Mouse (Mus musculus) stomach, postnatal 0 days (tissue): ENCODE measurements at regions not wholly inside any gene's neighbourhood (a gene's known extent, or its start where the extent isn't known, plus 50 kb on each side); places are given as distances from the start of the nearest gene placed in this dataset.

Source experiments
- CTCF ChIP-seq: IDR thresholded peaks from 2 replicates; pipeline ENCODE4 v1.5.1; 2016; ENCODE audit warnings: antibody characterized with exemption, low read depth, mild to moderate bottlenecking, moderate library complexity
- EP300 ChIP-seq: optimal IDR thresholded peaks from 2 replicates; pipeline ENCODE3; 2016; ENCODE audit warnings: antibody characterized with exemption

DNA sequence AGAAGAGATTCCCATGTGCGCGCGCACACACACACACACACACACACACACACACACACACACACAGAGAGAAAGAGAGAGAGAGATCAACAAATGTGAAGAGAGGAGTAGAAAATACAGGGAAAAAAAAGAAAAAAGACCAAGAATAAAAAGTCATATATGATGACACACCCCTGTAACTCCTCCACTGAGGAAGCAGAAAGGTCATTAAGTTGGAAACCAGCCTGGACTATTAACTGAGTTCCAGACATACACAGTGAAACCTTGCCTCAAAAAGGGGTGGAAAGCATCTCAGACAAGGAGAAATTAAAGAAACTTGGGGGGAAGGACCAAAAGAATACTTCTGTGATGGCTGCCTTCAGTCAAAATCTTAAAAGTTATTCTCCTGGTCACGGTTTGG is 168.7 kb downstream of the Cd47 start:
- TF ChIP-seq CTCF = no peak
- TF ChIP-seq EP300 = no peak
